Mouse (Mus musculus) lung, embryonic 14.5 days (tissue): ENCODE data around the gene Med22. TPM values are rescaled to one million over a fixed set of nuclear protein-coding genes. Genes with fewer than 3 reads are reported as not detected.

ENCODE experiments used
- ATAC-seq: fragments of 200-750 bp; cut with Nextera tagmentation; 2 replicates; pipeline ENCODE4 v1.8.0; 2017; ENCODE audit warnings: mild to moderate bottlenecking, moderate TSS enrichment, moderate library complexity; ENCODE audit not compliant: insufficient read depth
- DNase-seq: peaks from one replicate; pipeline ENCODE4 v3.0.0-alpha.2; 2015
- H3K27ac ChIP-seq: fragments of 300-500 bp; sonication (generic); 2 replicates; pipeline ENCODE4 v1.5.1; 2014; ENCODE audit warnings: low read depth, mild to moderate bottlenecking, moderate library complexity
- H3K27me3 ChIP-seq: fragments of 300-500 bp; sonication (generic); 2 replicates; pipeline ENCODE4 v1.6.1; 2014; ENCODE audit warnings: low read length, control low read depth; ENCODE audit not compliant: insufficient read depth
- H3K36me3 ChIP-seq: fragments of 300-500 bp; sonication (generic); 2 replicates; pipeline ENCODE4 v1.6.1; 2014; ENCODE audit warnings: control low read depth; ENCODE audit not compliant: insufficient read depth
- H3K4me1 ChIP-seq: fragments of 300-500 bp; sonication (generic); 2 replicates; pipeline ENCODE4 v1.6.1; 2014; ENCODE audit warnings: antibody characterized with exemption, control low read depth; ENCODE audit not compliant: insufficient read depth
- H3K4me2 ChIP-seq: fragments of 300-500 bp; sonication (generic); 2 replicates; pipeline ENCODE4 v1.6.1; 2014; ENCODE audit warnings: mild to moderate bottlenecking
- H3K4me3 ChIP-seq: fragments of 300-500 bp; sonication (generic); 2 replicates; pipeline ENCODE4 v1.5.1; 2014; ENCODE audit warnings: low read depth, low read length
- H3K9ac ChIP-seq: fragments of 300-500 bp; sonication (generic); 2 replicates; pipeline ENCODE4 v1.6.1; 2014
- H3K9me3 ChIP-seq: fragments of 300-500 bp; sonication (generic); 2 replicates; pipeline ENCODE4 v1.6.1; 2016; ENCODE audit warnings: low read depth, low read length, control low read depth
- CTCF ChIP-seq: IDR thresholded peaks from 2 replicates; pipeline ENCODE4 v1.5.1; 2016; ENCODE audit warnings: antibody characterized with exemption, low read depth
- WGBS: fragments of 180-500 bp; shearing (Covaris S2); extraction: QIAGEN DNeasy Blood & Tissue Kit; methylation state at CpG from one replicate; pipeline ENCODE4 v1.1.7; 2014; 5-methylcytosine and 5-hydroxymethylcytosine counted together
- polyA plus RNA-seq: library from polyadenylated mRNA; unstranded; fragments of >200 nt; fragmentation: Nextera tagmentation; extraction: Ambion mirVana; gene quantifications from 2 replicates; pipeline ENCODE4 v1.2.1, GENCODE M21; 2014

Gene Med22
- polyA plus RNA-seq, 1 experiment from 2014 or later: 34.6 TPM

- Histone ChIP-seq H3K4me3 (no peak overlapping the region), H3K27me3 (no peaks in the 10 kb centered on the region), H3K9ac (no peak overlapping the region), H3K36me3 (peaks cover 68% of the 10 kb centered on the region), H3K9me3 (no peaks in the 10 kb centered on the region), H3K4me2 (no peak overlapping the region), H3K27ac (no peak overlapping the region), H3K4me1 (no peaks in the 10 kb centered on the region)
- TF ChIP-seq CTCF: no peak
- ATAC-seq: no peak
- DNase-seq: no peak
- WGBS: 90% methylated on average over 8 of the region's 8 CpGs
Measured at GRCm38 (mm10) chr2:26951346-26951905, 40.9 kb upstream of the Med22 start.

GRCm38 (mm10) chr2:26950411-26950810, 39.9 kb upstream of the Med22 start:
- no peak for ATAC-seq
- TF ChIP-seq CTCF: no peak
- H3K27ac ChIP-seq: no peak overlapping the region
- no peak overlapping the region for H3K4me3 ChIP-seq
- peaks cover 58% of the 10 kb centered on the region for H3K36me3 ChIP-seq
- no peak overlapping the region for H3K9ac ChIP-seq
- no peak overlapping the region for H3K4me2 ChIP-seq
- H3K27me3 ChIP-seq: no peaks in the 10 kb centered on the region
- no peak for DNase-seq
- no peaks in the 10 kb centered on the region for H3K4me1 ChIP-seq
- H3K9me3 ChIP-seq: no peaks in the 10 kb centered on the region
- 82% methylated on average over 2 of the region's 2 CpGs for WGBS

- Histone ChIP-seq H3K27ac (no peak overlapping the region), H3K4me3 (no peak overlapping the region), H3K9me3 (no peaks in the 10 kb centered on the region), H3K9ac (no peak overlapping the region), H3K4me1 (no peaks in the 10 kb centered on the region), H3K4me2 (no peak overlapping the region), H3K36me3 (peaks cover 3% of the 10 kb centered on the region; the same call in 1 of the 2 replicates), H3K27me3 (no peaks in the 10 kb centered on the region)
- 71% methylated on average over 3 of the region's 3 CpGs for WGBS
- ATAC-seq (no peak), DNase-seq (no peak)
- no peak for TF ChIP-seq CTCF
Measured at GRCm38 (mm10) chr2:26943253-26943652, 32.8 kb upstream of the Med22 start.

- H3K36me3 ChIP-seq: no peaks in the 10 kb centered on the region
- WGBS: 29% methylated on average over 5 of the region's 5 CpGs
- no peak overlapping the region for H3K27ac ChIP-seq
- no peak overlapping the region for H3K4me3 ChIP-seq
- DNase-seq (no peak), ATAC-seq (no peak)
- no peak overlapping the region for H3K9ac ChIP-seq
- H3K9me3 ChIP-seq: no peaks in the 10 kb centered on the region
- H3K27me3 ChIP-seq: no peaks in the 10 kb centered on the region
- TF ChIP-seq CTCF: no peak
- no peak overlapping the region for H3K4me2 ChIP-seq
- H3K4me1 ChIP-seq: no peaks in the 10 kb centered on the region
Measured at GRCm38 (mm10) chr2:26941539-26941938, 31.1 kb upstream of the Med22 start.

GRCm38 (mm10) chr2:26936425-26936824, 25.9 kb upstream of the Med22 start:
- ATAC-seq (no peak), DNase-seq (no peak)
- WGBS: 55% methylated on average over 1 of the region's 1 CpGs
- Histone ChIP-seq H3K9me3 (no peaks in the 10 kb centered on the region), H3K36me3 (peaks cover 2% of the 10 kb centered on the region), H3K4me1 (peaks cover 6% of the 10 kb centered on the region), H3K4me3 (no peak overlapping the region), H3K27me3 (no peaks in the 10 kb centered on the region), H3K4me2 (no peak overlapping the region), H3K27ac (no peak overlapping the region), H3K9ac (no peak overlapping the region)
- TF ChIP-seq CTCF: no peak

- no peak overlapping the region for H3K4me2 ChIP-seq
- 93% methylated on average over 2 of the region's 2 CpGs for WGBS
- DNase-seq (no peak), ATAC-seq (no peak)
- no peaks in the 10 kb centered on the region for H3K9me3 ChIP-seq
- no peak overlapping the region for H3K4me3 ChIP-seq
- H3K9ac ChIP-seq: no peak overlapping the region
- peaks cover 6% of the 10 kb centered on the region for H3K4me1 ChIP-seq
- H3K36me3 ChIP-seq: peaks cover 14% of the 10 kb centered on the region
- no peaks in the 10 kb centered on the region for H3K27me3 ChIP-seq
- no peak for TF ChIP-seq CTCF
- no peak overlapping the region for H3K27ac ChIP-seq
Measured at GRCm38 (mm10) chr2:26935286-26935685, 24.8 kb upstream of the Med22 start.

- ATAC-seq (peak; percentile 97), DNase-seq (peak; percentile 98)
- H3K9ac ChIP-seq: peak within 1 kb of the TSS; percentile 99
- peak within 1 kb of the TSS; percentile 98 for H3K4me3 ChIP-seq
- WGBS: under 1% methylated on average over 50 of the region's 70 CpGs
- no peak for TF ChIP-seq CTCF
- H3K36me3 ChIP-seq: peaks cover 32% of the 10 kb centered on the region
- H3K27ac ChIP-seq: peak within 1 kb of the TSS; percentile 88
- H3K9me3 ChIP-seq: no peaks in the 10 kb centered on the region
- H3K4me1 ChIP-seq: peaks cover 6% of the 10 kb centered on the region
- no peaks in the 10 kb centered on the region for H3K27me3 ChIP-seq
- peak within 1 kb of the TSS; percentile 72 for H3K4me2 ChIP-seq
Measured at GRCm38 (mm10) chr2:26933304-26934055, 23.0 kb upstream of the Med22 start, which contains the start of the genes Surf4 and Stkld1. Gene Surf4, minus strand, starts transcription at chr2:26933928. Gene Stkld1, plus strand, starts transcription at chr2:26934047.
